ENCODE assay signal across 11 mouse cellular contexts in the genomic region with DNA sequence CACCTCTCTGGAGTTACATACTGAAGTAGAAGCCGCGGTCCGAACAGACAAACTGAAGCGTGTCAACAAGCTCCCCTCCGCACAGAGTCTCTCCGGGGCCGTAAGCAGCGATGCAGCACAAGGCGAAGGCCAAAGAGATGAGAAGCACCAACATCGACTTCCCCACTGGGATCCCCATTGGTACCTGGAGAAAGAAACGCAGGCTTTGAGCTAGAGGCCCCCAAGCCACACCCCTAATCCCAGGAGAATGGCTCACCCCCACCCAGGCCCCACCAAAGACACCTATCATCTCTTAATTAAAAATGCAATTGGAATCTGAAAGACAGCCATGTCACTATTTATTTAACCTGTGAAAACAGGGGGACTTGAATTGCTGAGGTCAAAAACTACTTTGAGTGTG. TPM values are rescaled to one million over a fixed set of nuclear protein-coding genes. Genes with fewer than 3 reads are reported as not detected.
DNase-seq lines count a peak whose midpoint lies in the region; ATAC-seq lines count a peak whose summit lies in the region.
"Had no signal": no experiment of that assay in that cellular context is flagged by ENCODE, and none has a peak within 500 bp of the region (broad histone marks: within the 10 kb centered on the region; RNA-seq: fewer than 3 reads in every experiment).

No protein-coding gene starts in this region.

- H3K9ac ChIP-seq in heart, embryonic 13.5 days: peak overlapping the region; percentile 98
- H3K9ac ChIP-seq in neural tube, embryonic 11.5 days (ENCODE audit: low read length): no peak overlapping the region
- H3K9ac ChIP-seq in liver, embryonic 12.5 days: peak overlapping the region; percentile 35; the same call in 1 of the 2 replicates

- DNase-seq in heart, adult 18-20 months: no peak
- DNase-seq in neural tube, embryonic 11.5 days (ENCODE audit: low spot score): no peak
- no peak for DNase-seq in neural tube, embryonic 10.5 days (ENCODE audit: extremely low spot score, low spot score)
- no peak for DNase-seq in natural killer cell, adult 2 months (ENCODE audit: low spot score in 2 of 2)
- no peak for DNase-seq in urinary bladder, postnatal 10 days (ENCODE audit: low spot score)
- no peak for DNase-seq in MN1 (ENCODE audit: low spot score)
- DNase-seq: kidney, postnatal 36 days had no signal

- ATAC-seq in heart, embryonic 13.5 days (ENCODE audit: extremely low read depth, insufficient number of reproducible peaks, low FRiP score, low TSS enrichment): no peak
- ATAC-seq in neural tube, embryonic 11.5 days (ENCODE audit: insufficient read depth, low FRiP score, low TSS enrichment): no peak
- ATAC-seq in liver, embryonic 12.5 days: no peak

- H3K4me1 ChIP-seq in heart, embryonic 13.5 days: peaks cover 22% of the 10 kb centered on the region
- H3K4me1 ChIP-seq in neural tube, embryonic 11.5 days (ENCODE audit: control insufficient read depth, insufficient read depth, low read length): no peaks in the 10 kb centered on the region
- H3K4me1 ChIP-seq in liver, embryonic 12.5 days: peaks cover 14% of the 10 kb centered on the region; the same call in 1 of the 2 replicates

- H3K27me3 ChIP-seq in heart, embryonic 13.5 days (replicated peaks): peaks cover 73% of the 10 kb centered on the region
- H3K27me3 ChIP-seq in neural tube, embryonic 11.5 days (ENCODE audit: control insufficient read depth, insufficient read depth, low read length): peaks cover 68% of the 10 kb centered on the region
- peaks cover 97% of the 10 kb centered on the region for H3K27me3 ChIP-seq in liver, embryonic 12.5 days (replicated peaks)

- no peaks in the 10 kb centered on the region for H3K9me3 ChIP-seq in heart, embryonic 13.5 days
- H3K9me3 ChIP-seq in neural tube, embryonic 11.5 days (ENCODE audit: control insufficient read depth, low read length): no peaks in the 10 kb centered on the region
- no peaks in the 10 kb centered on the region for H3K9me3 ChIP-seq in liver, embryonic 12.5 days (replicated peaks)

- H3K4me2 ChIP-seq in heart, embryonic 13.5 days: peak overlapping the region; percentile 78
- peak overlapping the region; percentile 33 for H3K4me2 ChIP-seq in neural tube, embryonic 11.5 days (ENCODE audit: low read depth)
- H3K4me2 ChIP-seq in liver, embryonic 12.5 days: peak overlapping the region; percentile 36

- WGBS in heart, embryonic 13.5 days: 16% methylated on average over 11 of the region's 11 CpGs
- 7% methylated on average over 11 of the region's 11 CpGs for WGBS in neural tube, embryonic 11.5 days
- 37% methylated on average over 11 of the region's 11 CpGs for WGBS in liver, embryonic 12.5 days (ENCODE audit: insufficient replicate concordance)

- H3K27ac ChIP-seq in heart, embryonic 13.5 days (replicated peaks): peak overlapping the region; percentile 82
- no peak overlapping the region for H3K27ac ChIP-seq in neural tube, embryonic 11.5 days (ENCODE audit: low read depth, low read length)
- H3K27ac ChIP-seq in liver, embryonic 12.5 days: peak overlapping the region; percentile 51; the same call in 1 of the 2 replicates

- H3K4me3 ChIP-seq in heart, embryonic 13.5 days: peak overlapping the region; percentile 80
- peak overlapping the region; percentile 33 for H3K4me3 ChIP-seq in neural tube, embryonic 11.5 days (ENCODE audit: low read depth, low read length)
- peak overlapping the region; percentile 42 for H3K4me3 ChIP-seq in liver, embryonic 12.5 days

- H3K36me3 ChIP-seq in heart, embryonic 13.5 days: peaks cover 59% of the 10 kb centered on the region
- no peaks in the 10 kb centered on the region; the same call in 1 of the 2 replicates for H3K36me3 ChIP-seq in neural tube, embryonic 11.5 days (ENCODE audit: control insufficient read depth, insufficient read depth, low read length)
- H3K36me3 ChIP-seq in liver, embryonic 12.5 days: 0 out of 2 replicates have a peak, but pooled peaks cover 5% of the 10 kb centered on the region

RNA-seq across cellular contexts. Expression of gene Igf2, which starts 11.0 kb away (rescaled TPM):
- polyA plus RNA-seq in heart, embryonic 13.5 days (2015; fragmentation: Nextera tagmentation; extraction: Ambion mirVana): 1,357 and 1,430 TPM in 2 replicates
- total RNA-seq in heart, adult 18-20 months (2021): 10 to 100 TPM; 47.4 to 56.7 TPM
- 316 and 368 TPM in 2 replicates for polyA plus RNA-seq in neural tube, embryonic 11.5 days (2014; fragmentation: Nextera tagmentation; extraction: Ambion mirVana)
- 354 and 377 TPM in 2 replicates for polyA plus RNA-seq in liver, embryonic 12.5 days (2016; fragmentation: Nextera tagmentation; extraction: Ambion mirVana)

RNA-seq across cellular contexts. Expression of gene Gm49394, which starts 14.1 kb away (rescaled TPM):
- polyA plus RNA-seq in heart, embryonic 13.5 days (2015; fragmentation: Nextera tagmentation; extraction: Ambion mirVana): 0.04 and 0.05 TPM in 2 replicates
- not detected for total RNA-seq in heart, adult 18-20 months (2021)
- not detected in 2 replicates for polyA plus RNA-seq in neural tube, embryonic 11.5 days (2014; fragmentation: Nextera tagmentation; extraction: Ambion mirVana)
- not detected in 2 replicates for polyA plus RNA-seq in liver, embryonic 12.5 days (2016; fragmentation: Nextera tagmentation; extraction: Ambion mirVana)
- total RNA-seq: left cerebral cortex, postnatal 25 days had no signal
- polyA plus RNA-seq: cortical plate, adult 2 months had no signal
